Mouse (Mus musculus): ENCODE data around the gene Ttll11.

Ttll11 gene

GRCm38 (mm10) chr2:35852971-35853370 is 126.7 kb downstream of the Ttll11 start:
- CTCF ChIA-PET: no interaction called here

GRCm38 (mm10) chr2:35852164-35852509 is 127.6 kb downstream of the Ttll11 start:
- CTCF ChIA-PET: no interaction called here

- CTCF ChIA-PET: no interaction called here
Observed at GRCm38 (mm10) chr2:35851420-35852163, 128.1 kb downstream of the Ttll11 start.

- CTCF ChIA-PET: no interaction called here
Observed at GRCm38 (mm10) chr2:35849632-35850230, 130.0 kb downstream of the Ttll11 start.

- CTCF ChIA-PET: interaction anchor here (0.7 kb wide), 1 partner anchor 9 kb away, joined by 8 read pairs; no protein-coding TSS in a partner anchor
Observed at GRCm38 (mm10) chr2:35845611-35846504, 133.9 kb downstream of the Ttll11 start.

- CTCF ChIA-PET: interaction anchor here (0.7 kb wide), 1 partner anchor 60 kb away, joined by 5 read pairs; no protein-coding TSS in a partner anchor
Observed at GRCm38 (mm10) chr2:35843896-35844690, 135.6 kb downstream of the Ttll11 start.

- CTCF ChIA-PET: no interaction called here
Observed at GRCm38 (mm10) chr2:35842780-35843474, 136.8 kb downstream of the Ttll11 start.

- CTCF ChIA-PET: interaction anchor here (0.6 kb wide), 1 partner anchor 86 kb away, joined by 3 read pairs; no protein-coding TSS in a partner anchor
Observed at GRCm38 (mm10) chr2:35841841-35842420, 137.8 kb downstream of the Ttll11 start.

GRCm38 (mm10) chr2:35840956-35841816 is 138.5 kb downstream of the Ttll11 start:
- CTCF ChIA-PET: interaction anchor here (0.6 to 0.7 kb wide), 3 partner anchors 32 to 1649 kb away, joined by 3 to 9 read pairs (median 3); no protein-coding TSS in a partner anchor

GRCm38 (mm10) chr2:35838751-35839479 is 140.8 kb downstream of the Ttll11 start:
- CTCF ChIA-PET: no interaction called here

- CTCF ChIA-PET: no interaction called here
Observed at GRCm38 (mm10) chr2:35834198-35834913, 145.4 kb downstream of the Ttll11 start.

GRCm38 (mm10) chr2:35833546-35833945 is 146.2 kb downstream of the Ttll11 start:
- CTCF ChIA-PET: no interaction called here

- CTCF ChIA-PET: no interaction called here
Observed at GRCm38 (mm10) chr2:35832742-35833425, 146.8 kb downstream of the Ttll11 start.

- CTCF ChIA-PET: no interaction called here
Observed at GRCm38 (mm10) chr2:35831904-35832581, 147.7 kb downstream of the Ttll11 start.

GRCm38 (mm10) chr2:35830966-35831903 is 148.5 kb downstream of the Ttll11 start:
- CTCF ChIA-PET: no interaction called here

- CTCF ChIA-PET: no interaction called here
Observed at GRCm38 (mm10) chr2:35829136-35829535, 150.6 kb downstream of the Ttll11 start.
